Mouse (Mus musculus) limb, embryonic 14.5 days (tissue): Measurements from ENCODE around the gene Ptpn21. TPM values are rescaled to one million over a fixed set of nuclear protein-coding genes. Genes with fewer than 3 reads are reported as not detected.

Experiments
- ATAC-seq: fragments of 200-750 bp; cut with Nextera tagmentation; 2 replicates; pipeline ENCODE4 v1.8.0; 2017; ENCODE audit warnings: low read depth, moderate number of reproducible peaks, moderate TSS enrichment; ENCODE audit not compliant: low FRiP score
- DNase-seq: peaks from one replicate; pipeline ENCODE4 v3.0.0-alpha.2; 2015; ENCODE audit warnings: low spot score
- H3K27ac ChIP-seq: fragments of 300-500 bp; sonication (generic); replicated peaks from 2 replicates; pipeline ENCODE4 v1.5.1; 2014; ENCODE audit warnings: low read depth, mild to moderate bottlenecking, low read length, moderate library complexity, mixed read lengths
- H3K27me3 ChIP-seq: fragments of 300-500 bp; sonication (generic); 2 replicates; pipeline ENCODE4 v1.6.1; 2014; ENCODE audit warnings: low read length, mixed read lengths; ENCODE audit not compliant: control insufficient read depth, insufficient read depth
- H3K36me3 ChIP-seq: fragments of 300-500 bp; sonication (generic); 2 replicates; pipeline ENCODE4 v1.6.1; 2014; ENCODE audit warnings: mild to moderate bottlenecking, low read length, moderate library complexity, mixed read lengths; ENCODE audit not compliant: control insufficient read depth, insufficient read depth
- H3K4me1 ChIP-seq: fragments of 300-500 bp; sonication (generic); 2 replicates; pipeline ENCODE4 v1.6.1; 2014; ENCODE audit warnings: antibody characterized with exemption, low read length, mixed read lengths; ENCODE audit not compliant: control insufficient read depth, insufficient read depth
- H3K4me2 ChIP-seq: fragments of 300-500 bp; sonication (generic); replicated peaks from 2 replicates; pipeline ENCODE4 v1.6.1; 2014; ENCODE audit warnings: low read depth, mild to moderate bottlenecking, low read length, moderate library complexity; ENCODE audit not compliant: severe bottlenecking
- H3K4me3 ChIP-seq: fragments of 300-500 bp; sonication (generic); replicated peaks from 2 replicates; pipeline ENCODE4 v1.5.1; 2014; ENCODE audit warnings: low read length
- H3K9ac ChIP-seq: fragments of 300-500 bp; sonication (generic); 2 replicates; pipeline ENCODE4 v1.6.1; 2014; ENCODE audit warnings: mild to moderate bottlenecking, low read depth, low read length, moderate library complexity; ENCODE audit not compliant: severe bottlenecking
- H3K9me3 ChIP-seq: fragments of 300-500 bp; sonication (generic); 2 replicates; pipeline ENCODE4 v1.6.1; 2016; ENCODE audit warnings: low read length; ENCODE audit not compliant: control insufficient read depth
- POLR2A ChIP-seq: fragments of 200-500 bp; IDR thresholded peaks from 2 replicates; pipeline ENCODE4 v1.8.0; 2012; ENCODE audit warnings: inconsistent platforms, mild to moderate bottlenecking, moderate library complexity, borderline replicate concordance; ENCODE audit not compliant: insufficient read depth, insufficient read length; ENCODE audit errors: extremely low read depth
- WGBS: fragments of 180-500 bp; shearing (Covaris S2); extraction: QIAGEN DNeasy Blood & Tissue Kit; methylation state at CpG from one replicate; pipeline ENCODE4 v1.1.7; 2014; 5-methylcytosine and 5-hydroxymethylcytosine counted together
- polyA plus RNA-seq, 2 experiments: library from polyadenylated mRNA; depleted of rRNA in 1 of 2; stranded (reverse) in 1 of 2; unstranded in 1 of 2; fragments of >200 nt; fragmentation: Nextera tagmentation in 1 of 2; extraction: Ambion mirVana in 1 of 2; gene quantifications; 2 replicates each; pipeline versions ENCODE4 v1.2.1 to v1.2.3; 2012 to 2014

Gene Ptpn21
- polyA plus RNA-seq, 2 experiments: 9.9 to 13.1 TPM

- TF ChIP-seq POLR2A: no peak
- no peaks in the 10 kb centered on the region for H3K27me3 ChIP-seq
- no peaks in the 10 kb centered on the region for H3K36me3 ChIP-seq
- no peak overlapping the region for H3K4me3 ChIP-seq
- H3K9ac ChIP-seq: no peak overlapping the region
- no peak overlapping the region for H3K4me2 ChIP-seq
- ATAC-seq: no peak
- no peak for DNase-seq
- H3K9me3 ChIP-seq: no peaks in the 10 kb centered on the region
- H3K4me1 ChIP-seq: no peaks in the 10 kb centered on the region
- WGBS: 36% methylated on average over 11 of the region's 11 CpGs
- no peak overlapping the region for H3K27ac ChIP-seq
These were observed 22.4 kb downstream of the Ptpn21 start for GRCm38 (mm10) chr12:98714757-98715156.

DNA sequence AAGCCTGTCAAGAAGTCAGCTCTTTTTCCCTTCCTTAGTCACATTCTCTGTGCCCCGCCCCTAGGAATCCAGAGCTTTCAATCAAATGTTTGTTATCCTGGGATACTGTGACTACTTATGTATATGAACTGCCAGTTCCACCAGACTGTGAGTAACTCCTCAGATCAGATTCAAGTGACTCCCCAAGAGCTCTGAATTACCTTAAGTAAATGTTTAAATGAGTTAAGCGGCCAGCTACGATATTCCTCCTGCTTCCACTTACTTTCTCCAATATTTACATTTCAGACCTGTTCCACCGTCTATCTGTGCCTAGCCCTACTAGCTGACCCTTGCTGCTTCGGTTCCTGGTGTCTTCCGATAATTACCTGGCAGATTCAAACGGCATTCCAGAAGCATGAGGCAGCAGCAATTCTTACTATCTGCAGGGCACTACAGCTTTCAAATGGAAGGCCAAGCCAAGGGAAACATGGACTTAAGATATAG lies 23.5 kb downstream of the Ptpn21 start:
- Histone ChIP-seq H3K9me3 (no peaks in the 10 kb centered on the region), H3K4me2 (no peak overlapping the region), H3K27ac (no peak overlapping the region), H3K4me1 (no peaks in the 10 kb centered on the region), H3K27me3 (no peaks in the 10 kb centered on the region), H3K4me3 (no peak overlapping the region), H3K36me3 (0 out of 2 replicates have a peak, but pooled peaks cover 3% of the 10 kb centered on the region), H3K9ac (no peak overlapping the region)
- ATAC-seq (no peak), DNase-seq (no peak)
- no peak for TF ChIP-seq POLR2A
- 64% methylated on average over 7 of the region's 7 CpGs for WGBS

GRCm38 (mm10) chr12:98712819-98713218 lies 24.4 kb downstream of the Ptpn21 start:
- DNase-seq: no peak
- Histone ChIP-seq H3K4me2 (no peak overlapping the region), H3K9ac (no peak overlapping the region), H3K9me3 (no peaks in the 10 kb centered on the region), H3K4me3 (no peak overlapping the region), H3K27me3 (no peaks in the 10 kb centered on the region), H3K27ac (no peak overlapping the region), H3K36me3 (0 out of 2 replicates have a peak, but pooled peaks cover 6% of the 10 kb centered on the region), H3K4me1 (no peaks in the 10 kb centered on the region)
- no peak for ATAC-seq
- 82% methylated on average over 6 of the region's 6 CpGs for WGBS
- no peak for TF ChIP-seq POLR2A

- no peak overlapping the region for H3K9ac ChIP-seq
- no peak overlapping the region for H3K4me2 ChIP-seq
- TF ChIP-seq POLR2A: no peak
- H3K36me3 ChIP-seq: peaks cover 13% of the 10 kb centered on the region
- no peak overlapping the region for H3K4me3 ChIP-seq
- WGBS: 89% methylated on average over 10 of the region's 10 CpGs
- DNase-seq (no peak), ATAC-seq (no peak)
- H3K27me3 ChIP-seq: no peaks in the 10 kb centered on the region
- H3K27ac ChIP-seq: no peak overlapping the region
- no peaks in the 10 kb centered on the region for H3K4me1 ChIP-seq
- no peaks in the 10 kb centered on the region for H3K9me3 ChIP-seq
These were observed 33.2 kb downstream of the Ptpn21 start for GRCm38 (mm10) chr12:98703961-98704360.

DNA sequence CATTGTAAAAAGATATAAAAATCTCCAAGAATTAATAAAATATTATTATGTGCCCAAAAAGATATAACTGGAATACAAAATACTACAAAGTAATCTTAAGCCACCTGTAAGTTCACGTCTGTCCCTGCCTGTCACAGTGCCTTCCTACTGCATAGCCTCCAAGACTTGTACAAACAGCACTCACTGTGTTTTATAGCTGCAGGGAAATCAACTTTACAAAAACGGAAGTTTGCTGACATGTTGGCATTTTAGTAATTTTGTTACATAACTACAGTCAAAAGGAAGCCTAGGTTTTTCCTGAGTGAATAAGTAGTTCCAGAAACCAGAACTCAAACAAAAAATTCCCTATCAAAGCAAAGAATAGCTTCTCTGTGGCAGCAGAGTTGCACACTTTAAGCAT lies 33.7 kb downstream of the Ptpn21 start:
- no peak for TF ChIP-seq POLR2A
- Histone ChIP-seq H3K4me1 (no peaks in the 10 kb centered on the region), H3K4me3 (no peak overlapping the region), H3K27ac (no peak overlapping the region), H3K4me2 (no peak overlapping the region), H3K36me3 (peaks cover 9% of the 10 kb centered on the region), H3K9me3 (no peaks in the 10 kb centered on the region), H3K9ac (no peak overlapping the region), H3K27me3 (no peaks in the 10 kb centered on the region)
- ATAC-seq: no peak
- no peak for DNase-seq
- WGBS: 67% methylated on average over 2 of the region's 2 CpGs

- H3K27me3 ChIP-seq: no peaks in the 10 kb centered on the region
- no peaks in the 10 kb centered on the region for H3K4me1 ChIP-seq
- no peaks in the 10 kb centered on the region for H3K9me3 ChIP-seq
- DNase-seq: no peak
- WGBS: 87% methylated on average over 9 of the region's 9 CpGs
- H3K4me3 ChIP-seq: no peak overlapping the region
- TF ChIP-seq POLR2A: no peak
- H3K9ac ChIP-seq: no peak overlapping the region
- ATAC-seq: no peak
- no peak overlapping the region for H3K4me2 ChIP-seq
- peaks cover 12% of the 10 kb centered on the region for H3K36me3 ChIP-seq
- no peak overlapping the region for H3K27ac ChIP-seq
These were observed 35.6 kb downstream of the Ptpn21 start for GRCm38 (mm10) chr12:98701564-98701963.
